Mouse (Mus musculus): ENCODE data around the gene Fah. TPM values are rescaled to one million over a fixed set of nuclear protein-coding genes. Genes with fewer than 3 reads are reported as not detected.

Fah gene
- polyA plus RNA-seq, 1 experiment: 12.0 TPM

DNA sequence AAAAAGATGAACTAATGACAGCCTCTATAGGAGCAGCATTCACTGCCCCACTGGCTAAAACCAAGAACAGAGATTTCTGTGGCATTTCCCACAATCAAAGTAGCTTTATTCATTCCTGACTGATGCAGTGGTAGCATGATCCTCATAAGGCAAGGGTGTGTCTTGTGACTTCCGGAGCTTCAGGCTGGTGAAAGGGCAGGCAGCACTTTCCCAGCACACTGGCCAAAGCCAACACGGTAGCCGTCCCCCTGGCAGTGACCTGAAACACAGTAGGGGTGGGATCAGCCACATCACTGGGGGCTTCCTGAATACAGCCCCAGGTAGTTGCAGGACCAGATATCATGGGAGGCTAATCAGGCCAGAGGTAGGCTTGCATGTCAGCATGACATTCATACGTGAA, 21.4 kb downstream of the Fah start:
- no peak for TF ChIP-seq CTCF (IDR thresholded peaks at IDR 0.05; ENCODE audit: control insufficient read depth, insufficient read depth, insufficient replicate concordance, low read depth, low read length)
- Histone ChIP-seq H3K27ac (ENCODE audit: control insufficient read depth, insufficient read depth, low read depth, low read length) (no peak overlapping the region), H3K36me3 (ENCODE audit: control insufficient read depth, insufficient read depth, low read length) (no peaks in the 10 kb centered on the region), H3K27me3 (ENCODE audit: control insufficient read depth, insufficient read depth, low read length) (no peaks in the 10 kb centered on the region), H3K4me1 (ENCODE audit: control insufficient read depth, insufficient read depth, low read length) (no peaks in the 10 kb centered on the region), H3K4me3 (ENCODE audit: control insufficient read depth, low read depth, low read length) (no peak overlapping the region)

DNA sequence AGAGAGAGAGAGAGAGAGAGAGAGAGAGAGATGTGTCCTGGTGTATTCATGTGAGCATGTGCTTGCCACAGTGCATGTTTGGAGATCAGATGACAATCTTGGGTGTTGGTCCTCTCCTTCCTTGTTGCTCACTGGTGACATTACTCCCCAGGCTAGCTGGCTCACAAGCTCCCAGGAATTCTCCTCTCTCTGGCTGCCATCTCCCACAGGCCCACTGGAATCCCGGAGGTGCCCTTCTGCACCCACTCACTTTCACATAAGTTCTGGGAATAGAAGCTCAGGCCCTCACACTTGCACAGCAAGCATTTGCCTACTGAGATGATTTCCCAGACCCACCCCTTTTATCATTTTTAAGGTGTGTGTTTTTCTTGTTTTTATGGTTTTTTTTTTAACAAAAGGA, 26.8 kb downstream of the Fah start:
- Histone ChIP-seq H3K36me3 (ENCODE audit: control insufficient read depth, insufficient read depth, low read length) (no peaks in the 10 kb centered on the region), H3K4me1 (ENCODE audit: control insufficient read depth, insufficient read depth, low read length) (no peaks in the 10 kb centered on the region), H3K4me3 (ENCODE audit: control insufficient read depth, low read depth, low read length) (no peak overlapping the region), H3K27ac (ENCODE audit: control insufficient read depth, insufficient read depth, low read depth, low read length) (no peak overlapping the region), H3K27me3 (ENCODE audit: control insufficient read depth, insufficient read depth, low read length) (no peaks in the 10 kb centered on the region)
- TF ChIP-seq CTCF (IDR thresholded peaks at IDR 0.05; ENCODE audit: control insufficient read depth, insufficient read depth, insufficient replicate concordance, low read depth, low read length) (no peak), POLR2A (IDR thresholded peaks at IDR 0.05; ENCODE audit: control insufficient read depth, low read depth, low read length) (no peak)

DNA sequence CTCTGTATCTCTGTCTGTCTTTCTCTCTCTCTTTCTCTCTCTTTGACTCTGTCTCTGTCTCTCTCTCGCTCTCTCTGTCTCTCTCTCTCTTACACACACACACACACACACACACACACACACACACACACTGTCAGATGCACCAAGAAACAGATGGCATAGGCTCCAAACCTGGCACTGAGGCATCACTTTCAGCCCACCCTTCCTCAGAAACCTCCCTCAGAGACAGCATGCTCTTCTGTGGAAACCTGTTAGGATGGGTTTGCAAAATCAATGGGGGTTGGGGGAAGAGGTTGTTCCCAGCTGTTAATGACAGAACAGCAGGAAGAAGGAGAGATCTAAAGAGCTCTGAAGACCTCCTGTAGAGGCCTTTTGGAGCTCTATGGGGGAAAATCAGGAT, 27.7 kb downstream of the Fah start:
- Histone ChIP-seq H3K27ac (ENCODE audit: control insufficient read depth, insufficient read depth, low read depth, low read length) (no peak overlapping the region), H3K4me1 (ENCODE audit: control insufficient read depth, insufficient read depth, low read length) (no peaks in the 10 kb centered on the region), H3K36me3 (ENCODE audit: control insufficient read depth, insufficient read depth, low read length) (no peaks in the 10 kb centered on the region), H3K27me3 (ENCODE audit: control insufficient read depth, insufficient read depth, low read length) (no peaks in the 10 kb centered on the region), H3K4me3 (ENCODE audit: control insufficient read depth, low read depth, low read length) (no peak overlapping the region)
- TF ChIP-seq CTCF (IDR thresholded peaks at IDR 0.05; ENCODE audit: control insufficient read depth, insufficient read depth, insufficient replicate concordance, low read depth, low read length) (no peak), POLR2A (IDR thresholded peaks at IDR 0.05; ENCODE audit: control insufficient read depth, low read depth, low read length) (no peak)

DNA sequence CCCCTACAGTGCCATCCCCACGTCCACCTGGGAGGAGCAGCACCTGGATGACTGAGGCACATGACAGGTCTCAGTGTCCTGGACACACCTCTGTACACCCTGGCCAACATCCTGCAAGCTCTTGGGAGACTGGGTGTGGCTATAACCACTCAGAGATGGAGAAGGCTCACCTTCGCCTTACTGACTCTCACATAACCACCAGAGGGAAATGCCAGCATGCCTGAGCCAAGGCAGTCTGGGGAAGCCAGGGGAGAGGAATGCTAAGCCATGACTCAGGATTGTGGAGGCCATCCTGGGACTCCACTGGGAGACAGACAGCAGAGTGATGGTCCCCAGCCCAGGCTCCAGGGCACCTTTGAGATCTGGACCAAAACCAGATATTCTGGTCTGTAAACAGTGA, 29.5 kb downstream of the Fah start:
- Histone ChIP-seq H3K36me3 (ENCODE audit: control insufficient read depth, insufficient read depth, low read length) (no peaks in the 10 kb centered on the region), H3K27me3 (ENCODE audit: control insufficient read depth, insufficient read depth, low read length) (no peaks in the 10 kb centered on the region), H3K4me3 (ENCODE audit: control insufficient read depth, low read depth, low read length) (no peak overlapping the region), H3K27ac (ENCODE audit: control insufficient read depth, insufficient read depth, low read depth, low read length) (no peak overlapping the region), H3K4me1 (ENCODE audit: control insufficient read depth, insufficient read depth, low read length) (no peaks in the 10 kb centered on the region)
- TF ChIP-seq POLR2A (IDR thresholded peaks at IDR 0.05; ENCODE audit: control insufficient read depth, low read depth, low read length) (no peak), CTCF (IDR thresholded peaks at IDR 0.05; ENCODE audit: control insufficient read depth, insufficient read depth, insufficient replicate concordance, low read depth, low read length) (no peak)

DNA sequence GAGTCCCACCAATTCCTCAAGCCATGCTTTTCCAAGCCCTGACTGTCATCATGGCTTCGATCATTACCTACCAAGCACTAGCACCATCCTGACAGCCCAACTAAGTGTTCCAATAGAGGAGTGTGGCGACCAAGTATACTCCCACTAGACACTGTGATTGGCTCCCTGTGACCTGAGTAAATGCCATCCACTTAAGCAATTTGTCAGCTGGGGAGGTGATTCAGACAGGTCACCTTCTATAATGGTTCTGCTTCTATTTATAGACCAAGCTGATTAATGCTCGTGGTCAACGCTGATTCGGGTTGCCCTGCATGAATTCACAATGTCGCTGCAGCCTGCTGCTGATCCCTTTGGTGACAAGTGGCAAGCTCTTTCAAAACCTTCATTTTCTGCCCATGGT, 40.3 kb downstream of the Fah start:
- H3K27ac ChIP-seq (ENCODE audit: control insufficient read depth, insufficient read depth, low read depth, low read length): no peak overlapping the region
- no peaks in the 10 kb centered on the region for H3K36me3 ChIP-seq (ENCODE audit: control insufficient read depth, insufficient read depth, low read length)
- TF ChIP-seq CTCF (IDR thresholded peaks at IDR 0.05; ENCODE audit: control insufficient read depth, insufficient read depth, insufficient replicate concordance, low read depth, low read length): no peak
- TF ChIP-seq POLR2A (IDR thresholded peaks at IDR 0.05; ENCODE audit: control insufficient read depth, low read depth, low read length): no peak
- H3K4me3 ChIP-seq (ENCODE audit: control insufficient read depth, low read depth, low read length): no peak overlapping the region
- no peaks in the 10 kb centered on the region for H3K4me1 ChIP-seq (ENCODE audit: control insufficient read depth, insufficient read depth, low read length)
- no peaks in the 10 kb centered on the region for H3K27me3 ChIP-seq (ENCODE audit: control insufficient read depth, insufficient read depth, low read length)

DNA sequence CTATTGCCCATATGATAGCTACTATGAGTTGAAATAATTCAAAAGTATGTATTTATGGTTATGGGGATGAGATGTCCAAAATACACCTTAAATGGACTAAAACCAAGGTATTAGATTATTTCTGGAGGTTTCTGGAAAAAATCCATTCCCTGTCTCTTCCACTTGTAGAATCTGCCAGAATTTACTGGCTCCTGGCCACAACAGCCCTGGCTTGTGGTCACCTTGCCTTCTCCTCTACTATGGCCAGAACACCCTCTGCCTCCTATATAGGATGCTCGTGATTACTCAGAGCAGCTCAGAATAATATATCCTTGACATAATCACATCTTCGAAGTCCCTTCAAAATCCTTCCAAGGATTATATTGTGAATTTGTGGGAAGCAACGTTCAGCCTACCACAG, 42.3 kb downstream of the Fah start:
- TF ChIP-seq POLR2A (IDR thresholded peaks at IDR 0.05; ENCODE audit: control insufficient read depth, low read depth, low read length) (no peak), CTCF (IDR thresholded peaks at IDR 0.05; ENCODE audit: control insufficient read depth, insufficient read depth, insufficient replicate concordance, low read depth, low read length) (no peak)
- no peaks in the 10 kb centered on the region for H3K36me3 ChIP-seq (ENCODE audit: control insufficient read depth, insufficient read depth, low read length)
- no peak overlapping the region for H3K27ac ChIP-seq (ENCODE audit: control insufficient read depth, insufficient read depth, low read depth, low read length)
- H3K4me1 ChIP-seq (ENCODE audit: control insufficient read depth, insufficient read depth, low read length): no peaks in the 10 kb centered on the region
- H3K4me3 ChIP-seq (ENCODE audit: control insufficient read depth, low read depth, low read length): no peak overlapping the region
- no peaks in the 10 kb centered on the region for H3K27me3 ChIP-seq (ENCODE audit: control insufficient read depth, insufficient read depth, low read length)

DNA sequence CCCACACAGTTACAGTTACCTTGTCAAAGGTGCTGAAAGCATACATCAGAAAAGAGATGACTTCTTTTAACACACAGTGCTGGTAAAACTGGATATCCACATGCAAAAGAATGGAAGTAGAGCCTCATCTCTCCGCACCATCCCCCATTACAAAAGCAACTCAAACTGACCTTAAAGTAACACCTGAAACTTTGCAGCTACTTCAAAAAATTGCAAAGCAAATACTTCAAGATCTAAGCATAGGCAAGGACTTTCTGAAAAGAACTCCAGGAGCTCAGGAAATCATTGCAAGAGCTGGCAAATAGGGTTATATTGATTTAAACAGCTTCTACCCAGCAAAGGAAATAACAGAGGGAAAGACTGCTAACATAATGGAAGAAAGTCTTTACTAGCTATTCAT, 46.0 kb downstream of the Fah start:
- Histone ChIP-seq H3K4me1 (ENCODE audit: control insufficient read depth, insufficient read depth, low read length) (no peaks in the 10 kb centered on the region), H3K36me3 (ENCODE audit: control insufficient read depth, insufficient read depth, low read length) (no peaks in the 10 kb centered on the region), H3K27me3 (ENCODE audit: control insufficient read depth, insufficient read depth, low read length) (no peaks in the 10 kb centered on the region), H3K4me3 (ENCODE audit: control insufficient read depth, low read depth, low read length) (no peak overlapping the region), H3K27ac (ENCODE audit: control insufficient read depth, insufficient read depth, low read depth, low read length) (no peak overlapping the region)
- TF ChIP-seq POLR2A (IDR thresholded peaks at IDR 0.05; ENCODE audit: control insufficient read depth, low read depth, low read length): no peak
- TF ChIP-seq CTCF (IDR thresholded peaks at IDR 0.05; ENCODE audit: control insufficient read depth, insufficient read depth, insufficient replicate concordance, low read depth, low read length): no peak

DNA sequence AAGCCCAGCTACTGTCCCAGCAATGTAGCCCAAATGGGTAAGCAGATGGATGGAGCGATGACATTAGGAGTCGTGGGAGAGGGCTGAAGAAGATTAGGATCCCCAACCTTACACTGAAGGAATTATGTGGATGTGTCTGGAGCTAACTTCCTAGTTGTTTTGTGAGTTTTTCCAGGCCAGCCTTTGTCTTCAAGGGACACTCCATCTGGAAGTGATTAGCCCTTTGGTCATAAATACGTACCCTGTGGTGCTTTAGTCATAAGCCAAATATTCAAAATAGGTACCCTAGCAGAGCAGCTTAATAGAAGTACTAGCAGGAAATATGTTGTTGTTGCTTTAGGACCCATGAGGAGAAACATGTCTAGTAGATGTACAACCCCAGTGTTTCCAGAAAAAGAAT, 49.2 kb downstream of the Fah start:
- TF ChIP-seq POLR2A (IDR thresholded peaks at IDR 0.05; ENCODE audit: control insufficient read depth, low read depth, low read length) (no peak), CTCF (IDR thresholded peaks at IDR 0.05; ENCODE audit: control insufficient read depth, insufficient read depth, insufficient replicate concordance, low read depth, low read length) (no peak)
- no peak overlapping the region for H3K4me3 ChIP-seq (ENCODE audit: control insufficient read depth, low read depth, low read length)
- H3K27ac ChIP-seq (ENCODE audit: control insufficient read depth, insufficient read depth, low read depth, low read length): no peak overlapping the region
- no peaks in the 10 kb centered on the region for H3K4me1 ChIP-seq (ENCODE audit: control insufficient read depth, insufficient read depth, low read length)
- H3K36me3 ChIP-seq (ENCODE audit: control insufficient read depth, insufficient read depth, low read length): no peaks in the 10 kb centered on the region
- no peaks in the 10 kb centered on the region for H3K27me3 ChIP-seq (ENCODE audit: control insufficient read depth, insufficient read depth, low read length)

Data from testis, adult 2 months (tissue).